Mouse (Mus musculus) intestine, embryonic 14.5 days (tissue): ENCODE results near the gene Efna1. TPM values are rescaled to one million over a fixed set of nuclear protein-coding genes. Genes with fewer than 3 reads are reported as not detected.
A peak's percentile ranks its signal among the peaks of the same experiment; 100 is the strongest.

Source experiments
- ATAC-seq: fragments of 200-750 bp; cut with Nextera tagmentation; replicated peaks from 2 replicates; pipeline ENCODE4 v1.8.0; 2017; ENCODE audit warnings: low read depth, moderate number of reproducible peaks, moderate TSS enrichment, moderate library complexity; ENCODE audit not compliant: low FRiP score, low TSS enrichment
- DNase-seq: peaks from one replicate; pipeline ENCODE4 v3.0.0-alpha.2; 2018; ENCODE audit warnings: low spot score
- H3K27ac ChIP-seq: fragments of 300-500 bp; sonication (generic); 2 replicates; pipeline ENCODE4 v1.5.1; 2014; ENCODE audit warnings: low read depth, mild to moderate bottlenecking, control low read depth
- H3K27me3 ChIP-seq: fragments of 300-500 bp; sonication (generic); replicated peaks from 2 replicates; pipeline ENCODE4 v1.6.1; 2014; ENCODE audit warnings: low read length, control low read depth; ENCODE audit not compliant: control insufficient read depth, insufficient read depth
- H3K36me3 ChIP-seq: fragments of 300-500 bp; sonication (generic); 2 replicates; pipeline ENCODE4 v1.6.1; 2014; ENCODE audit warnings: low read length, control low read depth; ENCODE audit not compliant: control insufficient read depth, insufficient read depth
- H3K4me1 ChIP-seq: fragments of 300-500 bp; sonication (generic); replicated peaks from 2 replicates; pipeline ENCODE4 v1.6.1; 2014; ENCODE audit warnings: low read length, control low read depth, mixed read lengths; ENCODE audit not compliant: control insufficient read depth, insufficient read depth
- H3K4me2 ChIP-seq: fragments of 300-500 bp; sonication (generic); 2 replicates; pipeline ENCODE4 v1.6.1; 2014; ENCODE audit warnings: low read length
- H3K4me3 ChIP-seq: fragments of 300-500 bp; sonication (generic); 2 replicates; pipeline ENCODE4 v1.5.1; 2014; ENCODE audit warnings: low read depth, low read length, control low read depth, mixed read lengths
- H3K9ac ChIP-seq: fragments of 300-500 bp; sonication (generic); 2 replicates; pipeline ENCODE4 v1.6.1; 2014; ENCODE audit warnings: mild to moderate bottlenecking, low read length
- H3K9me3 ChIP-seq: fragments of 300-500 bp; sonication (generic); 2 replicates; pipeline ENCODE4 v1.6.1; 2016; ENCODE audit warnings: low read length, control low read depth; ENCODE audit not compliant: control insufficient read depth
- WGBS: fragments of 180-500 bp; shearing (Covaris S2); extraction: QIAGEN DNeasy Blood & Tissue Kit; methylation state at CpG from one replicate; pipeline ENCODE4 v1.1.7; 2014; 5-methylcytosine and 5-hydroxymethylcytosine counted together
- polyA plus RNA-seq: library from polyadenylated mRNA; unstranded; fragments of >200 nt; fragmentation: Nextera tagmentation; extraction: Ambion mirVana; gene quantifications from 2 replicates; pipeline ENCODE4 v1.2.1, GENCODE M21; 2014

Efna1 gene
- polyA plus RNA-seq, 1 experiment from 2014 or later, result 46.2 TPM

- peak overlapping the region; percentile 12; the same call in 1 of the 2 replicates for H3K4me3 ChIP-seq
- peak overlapping the region; percentile 53 for H3K4me2 ChIP-seq
- H3K9ac ChIP-seq, result no peak overlapping the region
- H3K9me3 ChIP-seq, result no peaks in the 10 kb centered on the region
- DNase-seq, result no peak
- no peaks in the 10 kb centered on the region for H3K36me3 ChIP-seq
- peaks cover 28% of the 10 kb centered on the region for H3K27me3 ChIP-seq
- H3K27ac ChIP-seq, result no peak overlapping the region
- peaks cover 47% of the 10 kb centered on the region for H3K4me1 ChIP-seq
- 18% methylated on average over 40 of the region's 40 CpGs for WGBS
- ATAC-seq, result no peak; the same call in 1 of the 2 replicates
Observed at GRCm38 (mm10) chr3:89315930-89316831, 35.2 kb upstream of the Efna1 start.

DNA sequence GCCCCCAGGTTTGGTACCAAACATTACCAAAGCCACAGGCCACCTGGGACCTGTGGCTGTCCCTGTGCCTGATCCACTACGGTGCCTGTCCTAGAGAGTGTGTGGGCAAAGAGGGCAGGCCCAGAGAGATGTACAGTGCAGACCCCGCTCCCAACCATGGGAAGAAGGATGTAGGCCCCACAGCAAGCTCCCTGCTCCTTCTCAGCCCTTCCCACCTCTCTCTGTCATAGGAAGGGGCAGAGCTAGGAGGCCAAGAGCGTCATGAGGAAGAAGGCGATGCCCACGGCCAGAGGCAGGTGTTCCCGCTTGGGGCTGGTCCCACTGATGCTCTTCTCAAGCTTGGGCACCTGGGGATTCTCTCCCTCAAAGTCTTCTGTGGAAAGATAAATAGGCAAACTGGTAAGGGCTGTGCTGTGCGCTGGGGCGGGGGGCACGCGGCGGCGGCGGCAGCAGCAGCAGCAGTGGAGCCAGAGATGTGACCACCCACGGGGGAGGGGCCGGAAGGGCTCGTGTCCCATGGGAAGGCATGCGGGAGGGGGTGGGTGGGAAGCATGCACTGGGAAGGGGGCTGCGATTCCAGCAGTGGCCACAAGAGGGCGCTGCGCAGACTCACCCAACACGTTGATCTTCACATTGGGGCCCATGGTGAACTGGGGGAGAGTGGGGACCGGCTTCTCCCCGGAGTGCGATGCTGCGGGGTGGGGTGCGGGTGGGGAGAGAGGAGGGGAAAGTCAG lies 34.4 kb upstream of the Efna1 start:
- no peak overlapping the region for H3K27ac ChIP-seq
- WGBS, result 8% methylated on average over 26 of the region's 26 CpGs
- ATAC-seq (peak; percentile 17), DNase-seq (peak; percentile 96)
- peaks cover 23% of the 10 kb centered on the region for H3K27me3 ChIP-seq
- H3K9ac ChIP-seq, result peak overlapping the region; percentile 22; the same call in 1 of the 2 replicates
- H3K36me3 ChIP-seq, result no peaks in the 10 kb centered on the region
- H3K4me1 ChIP-seq, result peaks cover 40% of the 10 kb centered on the region
- H3K9me3 ChIP-seq, result no peaks in the 10 kb centered on the region
- H3K4me2 ChIP-seq, result peak overlapping the region; percentile 53
- peak overlapping the region; percentile 12 for H3K4me3 ChIP-seq

DNA sequence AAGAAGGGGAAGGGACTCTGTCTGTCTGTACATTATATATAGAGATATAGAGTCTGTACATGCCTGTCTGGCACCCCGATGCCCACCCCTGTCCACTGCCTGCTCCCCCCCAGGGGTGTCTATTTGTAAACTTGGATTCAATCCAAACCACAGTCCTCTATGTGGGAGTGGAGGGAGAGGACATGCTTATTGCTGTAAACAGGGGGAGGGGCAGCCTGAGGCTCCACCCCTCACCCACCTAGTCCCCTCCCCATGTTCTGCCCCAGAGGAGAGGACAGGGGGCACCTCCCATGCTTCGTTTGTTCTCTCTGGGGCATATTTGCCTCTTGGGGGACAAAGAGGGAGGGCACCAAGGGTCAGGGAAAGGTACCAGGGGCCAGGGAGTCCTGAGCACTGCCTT lies 33.8 kb upstream of the Efna1 start:
- ATAC-seq, result no peak
- H3K4me2 ChIP-seq, result peak overlapping the region; percentile 53
- H3K9ac ChIP-seq, result no peak overlapping the region
- no peak for DNase-seq
- no peaks in the 10 kb centered on the region for H3K36me3 ChIP-seq
- WGBS, result 57% methylated on average over 2 of the region's 2 CpGs
- no peak overlapping the region for H3K4me3 ChIP-seq
- H3K4me1 ChIP-seq, result peaks cover 34% of the 10 kb centered on the region
- peaks cover 18% of the 10 kb centered on the region; the same call in 1 of the 2 replicates for H3K27me3 ChIP-seq
- H3K9me3 ChIP-seq, result no peaks in the 10 kb centered on the region
- no peak overlapping the region for H3K27ac ChIP-seq

DNA sequence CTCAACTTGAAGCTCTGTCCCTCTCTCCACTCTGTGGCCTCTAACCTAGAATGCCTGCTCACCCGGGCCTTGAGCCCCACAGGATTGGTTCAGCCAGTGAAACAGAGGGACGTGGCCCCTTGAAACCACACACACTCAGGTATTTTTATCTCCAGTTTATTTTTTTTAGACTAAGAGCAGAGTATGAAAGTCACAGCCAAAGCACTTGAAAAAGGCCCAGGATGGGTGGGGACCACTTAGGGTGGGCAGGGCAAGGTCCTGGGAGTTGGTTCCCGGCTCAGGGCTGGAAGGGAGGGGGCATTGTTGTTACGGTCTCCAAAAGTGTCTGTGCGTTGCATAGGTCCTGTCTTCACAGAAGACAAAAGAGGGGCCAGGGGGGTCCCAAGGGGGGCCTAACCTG lies 33.4 kb upstream of the Efna1 start:
- no peaks in the 10 kb centered on the region for H3K36me3 ChIP-seq
- 78% methylated on average over 5 of the region's 5 CpGs for WGBS
- DNase-seq, result no peak
- ATAC-seq, result no peak
- peaks cover 31% of the 10 kb centered on the region for H3K4me1 ChIP-seq
- H3K4me2 ChIP-seq, result no peak overlapping the region
- no peak overlapping the region for H3K9ac ChIP-seq
- peaks cover 14% of the 10 kb centered on the region; the same call in 1 of the 2 replicates for H3K27me3 ChIP-seq
- H3K27ac ChIP-seq, result no peak overlapping the region
- H3K9me3 ChIP-seq, result no peaks in the 10 kb centered on the region
- no peak overlapping the region for H3K4me3 ChIP-seq

DNA sequence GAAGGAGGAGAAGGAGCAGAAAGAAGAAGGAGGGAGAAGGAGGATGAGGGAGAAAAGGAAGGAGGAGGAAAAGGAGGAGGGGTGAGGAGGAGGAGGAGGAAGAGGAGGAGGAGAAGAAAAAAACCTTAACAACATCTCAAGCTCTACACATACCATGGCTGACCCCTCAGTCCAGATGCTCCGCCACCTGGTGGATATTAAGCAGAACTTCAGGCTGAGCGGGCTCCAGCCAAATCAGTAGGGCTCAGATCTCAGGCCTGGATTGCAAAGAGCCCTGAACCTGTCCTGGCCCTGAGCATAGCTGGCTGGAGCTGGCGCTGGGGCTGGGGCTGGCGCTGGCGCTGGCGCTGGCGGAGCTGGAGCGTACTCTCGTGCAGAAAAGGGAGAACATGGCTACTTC lies 27.1 kb upstream of the Efna1 start:
- no peaks in the 10 kb centered on the region for H3K36me3 ChIP-seq
- no peak overlapping the region for H3K9ac ChIP-seq
- DNase-seq (peak; percentile 88), ATAC-seq (peak; percentile 65)
- no peaks in the 10 kb centered on the region for H3K9me3 ChIP-seq
- no peaks in the 10 kb centered on the region for H3K27me3 ChIP-seq
- no peak overlapping the region for H3K4me3 ChIP-seq
- H3K4me2 ChIP-seq, result no peak overlapping the region
- H3K4me1 ChIP-seq, result no peaks in the 10 kb centered on the region
- no peak overlapping the region for H3K27ac ChIP-seq
- WGBS, result 3% methylated on average over 9 of the region's 9 CpGs

DNA sequence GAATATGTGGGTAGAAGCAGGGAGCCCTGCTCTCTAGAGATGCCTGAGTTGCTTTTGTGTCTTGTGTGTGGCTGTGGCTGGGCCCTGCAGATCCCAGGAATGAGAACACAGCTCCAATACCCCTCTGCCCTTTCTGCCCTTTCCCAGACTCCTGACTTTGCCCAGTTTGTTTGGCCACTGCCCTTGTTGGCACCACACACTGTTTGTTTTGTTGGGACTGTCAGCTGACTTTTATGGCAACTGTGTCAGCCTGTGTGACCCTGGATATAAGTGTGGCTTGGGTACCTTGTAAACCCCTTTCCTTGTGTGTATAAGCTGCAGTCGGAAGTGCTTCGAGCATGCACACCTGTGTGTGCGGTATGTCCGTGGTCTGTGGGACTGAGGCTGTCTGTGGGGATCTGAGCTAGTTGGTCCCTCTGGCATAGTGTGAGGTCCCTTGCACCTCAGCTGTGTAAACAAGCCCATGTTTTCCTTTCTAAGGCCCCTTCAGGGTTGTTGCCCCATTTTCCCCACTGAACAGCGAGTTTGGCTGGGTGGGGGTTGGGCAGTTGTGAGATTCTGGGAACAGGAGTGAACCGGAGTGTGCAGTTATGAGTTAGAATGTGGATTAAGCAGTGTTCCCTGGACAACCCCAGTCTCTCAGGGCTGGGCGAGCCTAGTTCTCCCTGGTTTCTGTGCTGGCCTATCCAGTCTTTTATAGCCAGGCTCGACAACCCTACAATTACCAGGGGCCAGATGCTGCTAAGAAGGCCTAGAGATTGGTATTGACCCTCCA lies 24.8 kb upstream of the Efna1 start:
- H3K36me3 ChIP-seq, result no peaks in the 10 kb centered on the region
- no peak for DNase-seq
- WGBS, result 56% methylated on average over 8 of the region's 8 CpGs
- no peak overlapping the region for H3K4me2 ChIP-seq
- H3K4me3 ChIP-seq, result no peak overlapping the region
- no peaks in the 10 kb centered on the region for H3K27me3 ChIP-seq
- no peaks in the 10 kb centered on the region for H3K9me3 ChIP-seq
- no peak for ATAC-seq
- H3K27ac ChIP-seq, result no peak overlapping the region
- H3K4me1 ChIP-seq, result no peaks in the 10 kb centered on the region
- H3K9ac ChIP-seq, result no peak overlapping the region

GRCm38 (mm10) chr3:89305105-89305504 lies 24.2 kb upstream of the Efna1 start:
- H3K9ac ChIP-seq, result no peak overlapping the region
- ATAC-seq (no peak), DNase-seq (no peak)
- H3K27ac ChIP-seq, result no peak overlapping the region
- 67% methylated on average over 4 of the region's 4 CpGs for WGBS
- no peaks in the 10 kb centered on the region for H3K36me3 ChIP-seq
- H3K4me3 ChIP-seq, result no peak overlapping the region
- H3K27me3 ChIP-seq, result no peaks in the 10 kb centered on the region
- no peak overlapping the region for H3K4me2 ChIP-seq
- no peaks in the 10 kb centered on the region for H3K4me1 ChIP-seq
- no peaks in the 10 kb centered on the region for H3K9me3 ChIP-seq

DNA sequence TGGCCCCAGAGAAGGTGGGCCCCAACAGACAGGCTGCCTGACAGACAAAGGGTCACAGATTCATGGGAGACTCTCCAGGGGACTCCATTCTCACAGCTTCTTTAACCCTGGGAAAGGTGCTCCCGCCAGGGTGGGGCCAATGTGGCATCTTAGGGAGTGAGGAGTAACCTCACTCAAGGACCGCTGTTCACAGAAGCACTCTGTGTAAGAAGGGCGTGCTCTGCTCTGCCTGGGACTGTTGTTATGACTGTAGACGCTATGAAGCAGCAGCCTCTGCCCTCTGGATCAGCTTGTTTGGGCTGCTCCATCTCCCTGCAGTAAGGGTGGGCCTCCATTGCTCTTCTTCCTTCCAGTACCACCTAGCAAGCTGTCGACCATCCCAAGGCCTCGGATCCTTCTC lies 23.5 kb upstream of the Efna1 start:
- no peak overlapping the region for H3K4me2 ChIP-seq
- no peak overlapping the region for H3K4me3 ChIP-seq
- no peaks in the 10 kb centered on the region for H3K9me3 ChIP-seq
- H3K27me3 ChIP-seq, result no peaks in the 10 kb centered on the region
- H3K9ac ChIP-seq, result no peak overlapping the region
- no peaks in the 10 kb centered on the region for H3K4me1 ChIP-seq
- no peaks in the 10 kb centered on the region for H3K36me3 ChIP-seq
- 53% methylated on average over 6 of the region's 6 CpGs for WGBS
- no peak for DNase-seq
- H3K27ac ChIP-seq, result no peak overlapping the region
- no peak for ATAC-seq
